Mouse (Mus musculus): ENCODE measurements at regions not wholly inside any gene's neighbourhood (a gene's known extent, or its start where the extent isn't known, plus 50 kb on each side); places are given as distances from the start of the nearest gene placed in this dataset.

DNA sequence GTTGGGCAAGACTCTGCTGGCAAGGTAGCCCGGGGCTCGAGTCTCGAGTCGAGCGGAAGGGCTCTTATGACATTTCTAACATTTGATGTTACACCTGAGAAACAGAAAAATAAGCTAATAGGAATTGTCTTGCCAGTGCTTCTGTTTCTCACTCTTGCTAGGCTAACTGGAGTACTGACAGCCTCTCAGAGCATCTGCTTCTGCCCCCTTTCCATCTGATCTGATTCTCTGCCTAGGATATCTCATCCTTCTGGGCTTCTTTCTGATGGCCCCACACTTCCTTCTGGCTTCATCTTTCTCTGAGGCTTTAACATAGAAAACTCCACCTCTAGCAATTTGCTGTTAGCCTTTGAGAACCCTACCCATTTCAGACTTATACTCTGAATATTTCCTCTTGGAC lies 95.0 kb upstream of the Arhgef9 start:
- no peak for DNase-seq

- no peak for DNase-seq
Measured at GRCm38 (mm10) chrX:95282038-95282437, 85.4 kb upstream of the Arhgef9 start.

DNA sequence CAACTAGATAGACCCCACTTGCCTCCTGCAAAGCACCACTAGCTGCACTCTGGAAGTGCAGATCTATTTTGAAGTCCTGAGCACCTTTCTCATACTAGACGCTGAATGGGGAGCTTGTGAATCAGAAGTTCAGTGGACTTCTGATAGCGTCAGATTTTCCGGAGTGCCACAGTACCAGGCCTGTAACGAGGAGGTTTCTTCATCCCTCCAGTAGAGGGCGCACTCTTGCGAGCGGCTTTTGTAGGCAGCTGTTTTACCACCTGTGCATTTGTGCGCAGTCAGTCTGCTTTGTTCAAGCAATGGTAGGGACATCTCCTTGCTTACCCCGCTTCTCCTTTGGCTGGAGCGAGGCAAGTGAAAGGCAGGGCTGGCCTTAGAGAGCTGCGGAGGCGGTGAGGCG lies 56.9 kb upstream of the Arhgef9 start:
- peak; percentile 13 for DNase-seq

Measured in thymus, postnatal 14 days (tissue).